Mouse (Mus musculus) lung, postnatal 0 days (tissue): ENCODE data around the gene Ncam1.

Experiments used
- CTCF ChIP-seq: IDR thresholded peaks from 2 replicates; pipeline ENCODE4 v1.5.1; 2016; ENCODE audit warnings: antibody characterized with exemption, mild to moderate bottlenecking
- EP300 ChIP-seq: IDR thresholded peaks from 2 replicates; pipeline ENCODE4 v1.6.1; 2016; ENCODE audit warnings: antibody characterized with exemption, mild to moderate bottlenecking, control low read depth

- no peak for TF ChIP-seq CTCF
- TF ChIP-seq EP300 = no peak
These were observed 190.5 kb downstream of the Ncam1 start for GRCm38 (mm10) chr9:49608191-49608590.
